Mouse (Mus musculus): ENCODE measurements around the gene Rnf166. TPM values are rescaled to one million over a fixed set of nuclear protein-coding genes. Genes with fewer than 3 reads are reported as not detected.

Rnf166 gene
- polyA plus RNA-seq, 1 experiment from 2014 or later, result 44.0 TPM

DNA sequence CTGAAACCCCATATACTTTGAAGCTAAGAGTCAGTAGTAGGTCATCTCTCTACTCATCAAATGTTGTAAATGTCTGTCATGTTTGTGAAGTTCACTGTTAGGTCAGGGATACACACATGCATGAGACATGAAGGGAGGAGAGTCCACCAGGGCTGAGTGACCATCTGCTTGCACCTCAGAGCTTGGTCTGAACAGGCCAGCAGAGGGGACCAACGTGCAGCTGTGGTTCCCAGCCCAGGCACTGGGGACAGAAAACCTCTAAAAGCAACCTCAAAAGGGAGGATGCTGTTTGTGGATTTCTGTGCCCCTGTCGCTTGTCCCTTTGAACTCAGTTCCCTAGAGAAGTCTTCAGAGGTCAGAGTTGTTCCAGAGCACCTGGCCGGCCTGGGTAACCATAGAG, 30.7 kb downstream of the Rnf166 start:
- Histone ChIP-seq H3K36me3 (ENCODE audit: insufficient read depth, low read length) (no peaks in the 10 kb centered on the region), H3K27ac (no peak overlapping the region), H3K27me3 (ENCODE audit: insufficient read depth, low read length) (no peaks in the 10 kb centered on the region), H3K4me3 (replicated peaks; ENCODE audit: low read depth, low read length) (no peak overlapping the region), H3K9ac (ENCODE audit: low read depth, low read length) (no peak overlapping the region), H3K4me2 (ENCODE audit: low read length) (peak overlapping the region; percentile 96; the same call in 1 of the 2 replicates), H3K9me3 (replicated peaks; ENCODE audit: low read length) (no peaks in the 10 kb centered on the region), H3K4me1 (replicated peaks; ENCODE audit: insufficient read depth, low read length) (0 out of 2 replicates have a peak, but pooled peaks cover 7% of the 10 kb centered on the region)
- DNase-seq (ENCODE audit: low spot score) (no peak), ATAC-seq (replicated peaks; ENCODE audit: low FRiP score, low read depth) (no peak)
- WGBS, result 48% methylated on average over 3 of the region's 3 CpGs
- TF ChIP-seq CTCF (IDR thresholded peaks at IDR 0.05; ENCODE audit: low read depth), result peak; percentile 52

DNA sequence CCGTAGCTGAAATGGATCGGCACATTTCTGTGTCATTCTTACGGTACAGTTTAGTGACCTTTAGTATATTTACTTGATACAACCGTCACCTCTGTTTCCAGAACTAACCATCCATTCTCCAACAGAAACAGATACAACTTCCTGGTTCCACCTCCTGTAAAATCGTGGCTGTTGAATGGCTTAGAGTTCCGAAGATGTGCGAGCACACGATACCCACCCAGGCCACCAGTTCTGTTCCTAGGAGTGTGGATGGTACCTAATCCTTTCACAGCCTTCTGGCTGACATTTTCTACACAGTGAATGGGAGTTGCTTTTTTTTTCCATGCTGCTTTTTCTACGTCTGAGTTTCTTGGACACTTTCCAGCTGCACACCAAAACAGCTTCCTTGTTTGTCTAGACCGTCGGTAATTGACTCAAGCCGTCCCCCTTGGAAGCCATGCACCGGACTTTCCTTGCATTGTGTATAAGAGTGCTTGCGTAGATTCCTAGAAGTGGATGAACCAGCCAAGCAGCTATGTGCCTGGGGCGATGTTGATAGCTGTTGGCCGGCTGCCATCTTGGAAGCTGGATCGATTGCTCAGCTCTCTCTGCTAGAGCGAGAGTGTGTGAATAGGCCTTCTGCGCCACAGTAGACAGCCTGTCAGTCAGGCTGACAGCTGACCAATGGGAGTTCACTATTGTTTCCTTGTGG, 31.7 kb downstream of the Rnf166 start:
- ATAC-seq (replicated peaks; ENCODE audit: low FRiP score, low read depth), result no peak; the same call in 1 of the 2 replicates
- H3K4me2 ChIP-seq (ENCODE audit: low read length), result peak overlapping the region; percentile 96
- 0 out of 2 replicates have a peak, but pooled peaks cover 7% of the 10 kb centered on the region for H3K4me1 ChIP-seq (replicated peaks; ENCODE audit: insufficient read depth, low read length)
- H3K9ac ChIP-seq (ENCODE audit: low read depth, low read length), result peak overlapping the region; percentile 60
- no peak for TF ChIP-seq CTCF (IDR thresholded peaks at IDR 0.05; ENCODE audit: low read depth)
- no peaks in the 10 kb centered on the region for H3K27me3 ChIP-seq (ENCODE audit: insufficient read depth, low read length)
- peak overlapping the region; percentile 53 for H3K4me3 ChIP-seq (replicated peaks; ENCODE audit: low read depth, low read length)
- peak overlapping the region; percentile 92 for H3K27ac ChIP-seq
- DNase-seq (ENCODE audit: low spot score), result peak; percentile 76
- WGBS, result 6% methylated on average over 19 of the region's 19 CpGs
- no peaks in the 10 kb centered on the region for H3K36me3 ChIP-seq (ENCODE audit: insufficient read depth, low read length)
- H3K9me3 ChIP-seq (replicated peaks; ENCODE audit: low read length), result no peaks in the 10 kb centered on the region

DNA sequence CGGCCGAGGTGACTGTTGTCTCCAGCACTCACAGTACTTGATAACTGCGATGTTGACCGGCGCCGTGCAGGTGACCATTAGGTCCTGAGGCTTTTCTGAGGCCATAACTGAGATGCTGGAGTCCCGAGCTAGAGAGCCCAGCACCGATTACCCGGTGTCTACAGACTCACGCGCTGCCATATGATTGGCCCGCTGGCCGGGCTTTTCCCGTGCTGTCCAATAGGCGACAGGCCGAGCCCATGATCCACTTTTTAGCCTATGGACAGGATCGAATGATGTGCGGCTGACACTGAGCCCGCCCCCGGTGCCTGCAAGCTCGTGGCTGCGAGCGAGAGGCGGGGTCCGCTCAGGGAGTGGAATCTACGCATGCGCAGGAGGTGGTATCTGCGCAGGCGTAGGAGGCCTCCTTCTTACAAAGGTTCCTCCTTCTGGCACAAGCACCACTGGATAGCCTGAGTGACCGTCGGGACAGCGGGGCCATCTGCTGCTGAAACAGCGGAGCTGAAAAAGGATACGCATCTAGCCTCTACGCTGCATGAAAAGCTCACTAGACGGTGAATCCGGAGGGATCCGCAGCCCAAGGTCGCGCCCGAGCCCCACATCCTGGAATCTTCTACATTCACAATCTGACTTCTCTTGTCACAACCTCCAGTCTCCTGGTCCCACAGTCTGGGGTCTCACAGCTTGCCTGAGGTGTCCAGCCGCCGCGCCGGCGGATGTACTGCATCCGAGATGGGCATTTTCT, 32.4 kb downstream of the Rnf166 start, which contains the start of gene Mvd:
Gene Mvd, minus strand, starts transcription at position 161 of the 745 bp plus-strand sequence.
- peak; percentile 100 for DNase-seq (ENCODE audit: low spot score)
- Histone ChIP-seq H3K27ac (peak within 1 kb of the TSS; percentile 92), H3K4me1 (replicated peaks; ENCODE audit: insufficient read depth, low read length) (0 out of 2 replicates have a peak, but pooled peaks cover 7% of the 10 kb centered on the region), H3K9me3 (replicated peaks; ENCODE audit: low read length) (no peaks in the 10 kb centered on the region), H3K36me3 (ENCODE audit: insufficient read depth, low read length) (no peaks in the 10 kb centered on the region), H3K27me3 (ENCODE audit: insufficient read depth, low read length) (no peaks in the 10 kb centered on the region), H3K4me3 (replicated peaks; ENCODE audit: low read depth, low read length) (peak within 1 kb of the TSS; percentile 63), H3K4me2 (ENCODE audit: low read length) (peak within 1 kb of the TSS; percentile 96), H3K9ac (ENCODE audit: low read depth, low read length) (peak within 1 kb of the TSS; percentile 73)
- under 1% methylated on average over 47 of the region's 47 CpGs for WGBS
- TF ChIP-seq CTCF (IDR thresholded peaks at IDR 0.05; ENCODE audit: low read depth), result peak; percentile 59
- ATAC-seq (replicated peaks; ENCODE audit: low FRiP score, low read depth), result peak; percentile 97

DNA sequence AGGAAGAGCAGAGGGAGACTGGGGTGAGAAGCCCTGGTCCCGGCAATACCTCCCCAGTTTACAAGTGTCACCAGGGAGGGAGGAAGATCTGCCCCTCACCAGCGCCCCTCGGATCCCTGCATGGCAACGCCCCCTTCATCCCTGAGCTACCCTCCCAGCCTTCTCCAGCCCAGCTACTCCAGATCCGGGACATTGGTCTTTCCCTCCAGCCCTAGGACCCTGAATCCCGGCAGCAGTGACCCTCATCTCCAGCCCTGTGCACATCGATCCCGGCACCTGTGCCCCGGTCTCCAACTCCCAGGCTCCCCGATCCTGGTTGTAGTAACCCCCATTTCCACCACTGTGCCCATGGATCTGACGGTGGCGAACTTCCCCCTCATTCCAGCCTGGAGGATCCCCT, 33.1 kb downstream of the Rnf166 start:
- DNase-seq (ENCODE audit: low spot score), result no peak
- Histone ChIP-seq H3K9ac (ENCODE audit: low read depth, low read length) (peak overlapping the region; percentile 73), H3K4me3 (replicated peaks; ENCODE audit: low read depth, low read length) (peak overlapping the region; percentile 63), H3K27ac (peak overlapping the region; percentile 78), H3K36me3 (ENCODE audit: insufficient read depth, low read length) (no peaks in the 10 kb centered on the region), H3K4me1 (replicated peaks; ENCODE audit: insufficient read depth, low read length) (0 out of 2 replicates have a peak, but pooled peaks cover 11% of the 10 kb centered on the region), H3K27me3 (ENCODE audit: insufficient read depth, low read length) (no peaks in the 10 kb centered on the region), H3K4me2 (ENCODE audit: low read length) (peak overlapping the region; percentile 96), H3K9me3 (replicated peaks; ENCODE audit: low read length) (no peaks in the 10 kb centered on the region)
- under 1% methylated on average over 12 of the region's 12 CpGs for WGBS
- peak; percentile 7; the same call in 1 of the 2 replicates for ATAC-seq (replicated peaks; ENCODE audit: low FRiP score, low read depth)
- no peak for TF ChIP-seq CTCF (IDR thresholded peaks at IDR 0.05; ENCODE audit: low read depth)

DNA sequence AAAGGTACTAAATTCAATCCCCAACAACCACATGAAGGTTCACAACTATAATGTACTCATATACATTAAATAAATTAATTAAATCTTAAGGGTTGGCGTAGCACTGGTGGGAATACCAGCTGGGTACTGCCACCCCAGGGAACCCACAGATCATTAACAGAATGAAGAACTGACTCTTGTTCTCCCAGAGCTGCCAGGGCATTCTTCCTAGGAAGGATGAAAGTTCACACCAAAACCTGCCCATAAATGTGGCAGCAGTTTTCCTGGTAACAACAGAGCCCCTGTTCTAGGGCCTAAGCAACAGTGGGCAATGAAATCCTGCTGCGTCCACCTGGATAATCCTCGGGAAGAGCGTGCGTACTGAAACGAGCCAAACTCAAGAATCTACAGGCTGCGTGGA, 33.5 kb downstream of the Rnf166 start:
- TF ChIP-seq CTCF (IDR thresholded peaks at IDR 0.05; ENCODE audit: low read depth), result no peak
- H3K4me3 ChIP-seq (replicated peaks; ENCODE audit: low read depth, low read length), result peak overlapping the region; percentile 63
- H3K9ac ChIP-seq (ENCODE audit: low read depth, low read length), result peak overlapping the region; percentile 73
- no peaks in the 10 kb centered on the region for H3K9me3 ChIP-seq (replicated peaks; ENCODE audit: low read length)
- H3K27me3 ChIP-seq (ENCODE audit: insufficient read depth, low read length), result no peaks in the 10 kb centered on the region
- no peaks in the 10 kb centered on the region for H3K36me3 ChIP-seq (ENCODE audit: insufficient read depth, low read length)
- no peak for ATAC-seq (replicated peaks; ENCODE audit: low FRiP score, low read depth)
- H3K4me2 ChIP-seq (ENCODE audit: low read length), result peak overlapping the region; percentile 96
- 17% methylated on average over 7 of the region's 7 CpGs for WGBS
- no peak for DNase-seq (ENCODE audit: low spot score)
- H3K27ac ChIP-seq, result peak overlapping the region; percentile 78
- 0 out of 2 replicates have a peak, but pooled peaks cover 11% of the 10 kb centered on the region for H3K4me1 ChIP-seq (replicated peaks; ENCODE audit: insufficient read depth, low read length)

DNA sequence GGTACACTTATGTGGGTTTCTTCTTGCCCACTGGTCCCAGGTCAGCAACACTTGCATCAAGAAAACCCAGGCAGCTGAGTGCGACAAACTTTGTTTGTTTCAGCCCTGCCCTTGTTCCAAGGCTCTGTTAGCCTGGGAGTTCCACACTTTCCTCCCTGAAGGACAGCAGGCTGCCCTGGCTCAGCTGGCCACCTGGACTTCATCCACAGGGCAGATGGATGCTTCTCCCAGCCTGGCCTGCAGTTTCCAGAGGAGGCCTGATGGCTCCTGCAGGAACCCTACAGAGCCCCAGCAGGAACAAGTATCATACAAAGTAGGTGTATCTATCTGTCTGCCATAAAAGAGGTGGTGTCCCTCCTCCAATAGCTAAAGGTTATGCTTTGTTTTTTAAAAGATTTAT, 34.5 kb downstream of the Rnf166 start:
- 90% methylated on average over 1 of the region's 1 CpGs for WGBS
- H3K27me3 ChIP-seq (ENCODE audit: insufficient read depth, low read length), result no peaks in the 10 kb centered on the region
- no peak overlapping the region for H3K4me2 ChIP-seq (ENCODE audit: low read length)
- H3K9me3 ChIP-seq (replicated peaks; ENCODE audit: low read length), result no peaks in the 10 kb centered on the region
- no peak overlapping the region for H3K4me3 ChIP-seq (replicated peaks; ENCODE audit: low read depth, low read length)
- 0 out of 2 replicates have a peak, but pooled peaks cover 11% of the 10 kb centered on the region for H3K4me1 ChIP-seq (replicated peaks; ENCODE audit: insufficient read depth, low read length)
- H3K27ac ChIP-seq, result no peak overlapping the region
- ATAC-seq (replicated peaks; ENCODE audit: low FRiP score, low read depth), result no peak
- H3K9ac ChIP-seq (ENCODE audit: low read depth, low read length), result no peak overlapping the region
- DNase-seq (ENCODE audit: low spot score), result no peak
- no peak for TF ChIP-seq CTCF (IDR thresholded peaks at IDR 0.05; ENCODE audit: low read depth)
- H3K36me3 ChIP-seq (ENCODE audit: insufficient read depth, low read length), result 0 out of 2 replicates have a peak, but pooled peaks cover 6% of the 10 kb centered on the region

Data from kidney, postnatal 0 days (tissue).